Mouse (Mus musculus): ENCODE measurements around the gene Tmem167. TPM values are rescaled to one million over a fixed set of nuclear protein-coding genes. Genes with fewer than 3 reads are reported as not detected.

The Tmem167 gene
- total and polyA plus RNA-seq, 2 experiments from 2014 or later: 8.2 to 24.9 TPM

- H3K36me3 ChIP-seq (replicated peaks; ENCODE audit: control insufficient read depth, insufficient read depth, low read length): no peaks in the 10 kb centered on the region
- 88% methylated on average over 1 of the region's 1 CpGs for whole genome bisulfite sequencing
- no peaks in the 10 kb centered on the region for H3K9me3 ChIP-seq (replicated peaks; ENCODE audit: control insufficient read depth, low read length)
- no peak overlapping the region for H3K27ac ChIP-seq (ENCODE audit: low read depth)
- H3K4me2 ChIP-seq (ENCODE audit: low read depth, low read length): no peak overlapping the region
- no peak overlapping the region for H3K9ac ChIP-seq (replicated peaks; ENCODE audit: low read depth, low read length)
- H3K4me1 ChIP-seq (ENCODE audit: control insufficient read depth, insufficient read depth): no peaks in the 10 kb centered on the region
- H3K4me3 ChIP-seq (ENCODE audit: low read depth, low read length): no peak overlapping the region
- H3K27me3 ChIP-seq (ENCODE audit: control insufficient read depth, insufficient read depth, low read length): no peaks in the 10 kb centered on the region
- DNase-seq (ENCODE audit: low spot score) (no peak), ATAC-seq (ENCODE audit: insufficient read depth, low read depth) (no peak)
- TF ChIP-seq EP300 (IDR thresholded peaks at IDR 0.05; ENCODE audit: low read depth): no peak
- no peak for TF ChIP-seq CTCF (IDR thresholded peaks at IDR 0.05; ENCODE audit: low read depth)
Measured at GRCm38 (mm10) chr13:90141681-90142080, 52.8 kb downstream of the Tmem167 start.

- Histone ChIP-seq H3K27me3 (ENCODE audit: control insufficient read depth, insufficient read depth, low read length) (no peaks in the 10 kb centered on the region), H3K9me3 (replicated peaks; ENCODE audit: control insufficient read depth, low read length) (no peaks in the 10 kb centered on the region), H3K27ac (ENCODE audit: low read depth) (no peak overlapping the region), H3K9ac (replicated peaks; ENCODE audit: low read depth, low read length) (no peak overlapping the region), H3K4me2 (ENCODE audit: low read depth, low read length) (no peak overlapping the region), H3K4me3 (ENCODE audit: low read depth, low read length) (no peak overlapping the region), H3K36me3 (replicated peaks; ENCODE audit: control insufficient read depth, insufficient read depth, low read length) (no peaks in the 10 kb centered on the region), H3K4me1 (ENCODE audit: control insufficient read depth, insufficient read depth) (no peaks in the 10 kb centered on the region)
- 43% methylated on average over 4 of the region's 4 CpGs for WGBS
- no peak for DNase-seq (ENCODE audit: low spot score)
- no peak for ATAC-seq (ENCODE audit: insufficient read depth, low read depth)
- TF ChIP-seq EP300 (IDR thresholded peaks at IDR 0.05; ENCODE audit: low read depth) (no peak), CTCF (IDR thresholded peaks at IDR 0.05; ENCODE audit: low read depth) (no peak)
Measured at GRCm38 (mm10) chr13:90143245-90143644, 54.3 kb downstream of the Tmem167 start.

- H3K9ac ChIP-seq (replicated peaks; ENCODE audit: low read depth, low read length): no peak overlapping the region
- no peak for DNase-seq (ENCODE audit: low spot score)
- TF ChIP-seq CTCF (IDR thresholded peaks at IDR 0.05; ENCODE audit: low read depth) (no peak), EP300 (IDR thresholded peaks at IDR 0.05; ENCODE audit: low read depth) (no peak)
- no peak overlapping the region for H3K4me2 ChIP-seq (ENCODE audit: low read depth, low read length)
- H3K4me3 ChIP-seq (ENCODE audit: low read depth, low read length): no peak overlapping the region
- no peak overlapping the region for H3K27ac ChIP-seq (ENCODE audit: low read depth)
- no peaks in the 10 kb centered on the region for H3K27me3 ChIP-seq (ENCODE audit: control insufficient read depth, insufficient read depth, low read length)
- no peak for ATAC-seq (ENCODE audit: insufficient read depth, low read depth)
- H3K9me3 ChIP-seq (replicated peaks; ENCODE audit: control insufficient read depth, low read length): no peaks in the 10 kb centered on the region
- H3K36me3 ChIP-seq (replicated peaks; ENCODE audit: control insufficient read depth, insufficient read depth, low read length): no peaks in the 10 kb centered on the region
- H3K4me1 ChIP-seq (ENCODE audit: control insufficient read depth, insufficient read depth): no peaks in the 10 kb centered on the region
Measured at GRCm38 (mm10) chr13:90151881-90152280, 63.0 kb downstream of the Tmem167 start.

- DNase-seq (ENCODE audit: low spot score) (no peak), ATAC-seq (ENCODE audit: insufficient read depth, low read depth) (no peak)
- Histone ChIP-seq H3K9me3 (replicated peaks; ENCODE audit: control insufficient read depth, low read length) (no peaks in the 10 kb centered on the region), H3K4me1 (ENCODE audit: control insufficient read depth, insufficient read depth) (no peaks in the 10 kb centered on the region), H3K36me3 (replicated peaks; ENCODE audit: control insufficient read depth, insufficient read depth, low read length) (no peaks in the 10 kb centered on the region), H3K4me3 (ENCODE audit: low read depth, low read length) (no peak overlapping the region), H3K9ac (replicated peaks; ENCODE audit: low read depth, low read length) (no peak overlapping the region), H3K4me2 (ENCODE audit: low read depth, low read length) (no peak overlapping the region; the same call in 1 of the 2 replicates), H3K27me3 (ENCODE audit: control insufficient read depth, insufficient read depth, low read length) (no peaks in the 10 kb centered on the region), H3K27ac (ENCODE audit: low read depth) (no peak overlapping the region)
- WGBS: 54% methylated on average over 7 of the region's 7 CpGs
- TF ChIP-seq EP300 (IDR thresholded peaks at IDR 0.05; ENCODE audit: low read depth): no peak
- no peak for TF ChIP-seq CTCF (IDR thresholded peaks at IDR 0.05; ENCODE audit: low read depth)
Measured at GRCm38 (mm10) chr13:90152536-90153273, 63.8 kb downstream of the Tmem167 start.

- no peaks in the 10 kb centered on the region for H3K9me3 ChIP-seq (replicated peaks; ENCODE audit: control insufficient read depth, low read length)
- no peaks in the 10 kb centered on the region for H3K36me3 ChIP-seq (replicated peaks; ENCODE audit: control insufficient read depth, insufficient read depth, low read length)
- H3K4me3 ChIP-seq (ENCODE audit: low read depth, low read length): no peak overlapping the region
- no peak overlapping the region for H3K9ac ChIP-seq (replicated peaks; ENCODE audit: low read depth, low read length)
- 72% methylated on average over 2 of the region's 2 CpGs for WGBS
- DNase-seq (ENCODE audit: low spot score): no peak
- H3K27me3 ChIP-seq (ENCODE audit: control insufficient read depth, insufficient read depth, low read length): no peaks in the 10 kb centered on the region
- no peak overlapping the region for H3K4me2 ChIP-seq (ENCODE audit: low read depth, low read length)
- H3K4me1 ChIP-seq (ENCODE audit: control insufficient read depth, insufficient read depth): no peaks in the 10 kb centered on the region
- no peak for ATAC-seq (ENCODE audit: insufficient read depth, low read depth)
- no peak for TF ChIP-seq EP300 (IDR thresholded peaks at IDR 0.05; ENCODE audit: low read depth)
- no peak for TF ChIP-seq CTCF (IDR thresholded peaks at IDR 0.05; ENCODE audit: low read depth)
- H3K27ac ChIP-seq (ENCODE audit: low read depth): no peak overlapping the region
Measured at GRCm38 (mm10) chr13:90164147-90164546, 75.2 kb downstream of the Tmem167 start.

GRCm38 (mm10) chr13:90167044-90167443, 78.1 kb downstream of the Tmem167 start:
- no peaks in the 10 kb centered on the region for H3K27me3 ChIP-seq (ENCODE audit: control insufficient read depth, insufficient read depth, low read length)

More at GRCm38 (mm10) chr13:90167044-90167443, 78.1 kb downstream of the Tmem167 start:
- H3K4me1 ChIP-seq (ENCODE audit: control insufficient read depth, insufficient read depth): no peaks in the 10 kb centered on the region
- no peak for ATAC-seq (ENCODE audit: insufficient read depth, low read depth)
- TF ChIP-seq EP300 (IDR thresholded peaks at IDR 0.05; ENCODE audit: low read depth) (no peak), CTCF (IDR thresholded peaks at IDR 0.05; ENCODE audit: low read depth) (no peak)
- H3K9me3 ChIP-seq (replicated peaks; ENCODE audit: control insufficient read depth, low read length): no peaks in the 10 kb centered on the region
- H3K36me3 ChIP-seq (replicated peaks; ENCODE audit: control insufficient read depth, insufficient read depth, low read length): no peaks in the 10 kb centered on the region
- H3K9ac ChIP-seq (replicated peaks; ENCODE audit: low read depth, low read length): no peak overlapping the region
- no peak for DNase-seq (ENCODE audit: low spot score)
- no peak overlapping the region for H3K4me2 ChIP-seq (ENCODE audit: low read depth, low read length)
- no peak overlapping the region for H3K4me3 ChIP-seq (ENCODE audit: low read depth, low read length)
- WGBS: 37% methylated on average over 3 of the region's 3 CpGs
- no peak overlapping the region for H3K27ac ChIP-seq (ENCODE audit: low read depth)
